Mouse (Mus musculus) small intestine, adult 2 months (tissue): Measurements from ENCODE around the gene Tnfaip8l1.

Experiments
- CTCF ChIP-seq: fragments of 200-500 bp; IDR thresholded peaks from 2 replicates; pipeline ENCODE4 v1.5.1; 2012; ENCODE audit warnings: low read depth, mild to moderate bottlenecking, control low read depth, inconsistent platforms, low read length, moderate library complexity, mixed read lengths; ENCODE audit not compliant: insufficient replicate concordance, insufficient read length; ENCODE audit errors: extremely low read depth
- POLR2A ChIP-seq: fragments of 200-500 bp; IDR thresholded peaks from 2 replicates; pipeline ENCODE4 v1.6.1; 2012; ENCODE audit warnings: low read depth, mild to moderate bottlenecking, control low read depth, inconsistent platforms, low read length, moderate library complexity

DNA sequence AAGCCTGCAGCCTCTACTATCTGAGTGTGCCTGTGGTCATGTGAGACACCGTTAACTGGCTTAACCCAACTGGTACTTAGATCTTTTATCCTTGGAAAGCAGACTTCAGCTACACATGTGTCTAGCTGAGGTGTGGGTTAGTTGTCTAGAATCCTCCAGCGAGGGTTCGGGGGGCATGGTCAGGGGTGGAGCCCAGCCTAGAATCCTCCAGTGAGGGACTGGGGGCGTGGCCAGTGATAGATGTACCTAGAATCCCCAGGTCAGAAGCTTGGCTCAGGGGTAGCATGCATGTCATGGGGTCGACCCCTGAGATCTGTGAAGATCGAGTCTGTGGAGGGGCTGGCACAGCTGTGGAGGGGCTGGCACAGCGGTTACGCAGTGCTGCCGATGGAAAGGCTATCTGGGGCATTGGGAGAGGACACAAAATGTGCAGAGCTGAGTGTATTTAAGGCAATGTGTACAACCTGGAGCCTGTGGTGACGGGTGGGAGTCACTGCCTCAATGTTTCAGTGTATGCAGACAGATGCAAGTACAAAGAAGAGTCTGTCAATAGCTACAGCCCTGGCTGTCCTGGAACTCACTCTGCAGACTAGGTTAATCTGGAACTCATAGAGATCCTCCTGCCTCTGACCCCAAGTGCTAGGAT is 11.2 kb downstream of the Tnfaip8l1 start:
- TF ChIP-seq CTCF = no peak
- TF ChIP-seq POLR2A = no peak
